Mouse (Mus musculus) ES-Bruce4 (cell line): ENCODE results near the gene Olfr1366.

Source experiments
- CTCF ChIP-seq: IDR thresholded peaks from one replicate; pipeline ENCODE4 v1.8.1; 2011; ENCODE audit warnings: low read depth, low read length
- POLR2A ChIP-seq: IDR thresholded peaks from one replicate; pipeline ENCODE4 v1.8.1; 2011; ENCODE audit warnings: low read length; ENCODE audit not compliant: insufficient read depth

DNA sequence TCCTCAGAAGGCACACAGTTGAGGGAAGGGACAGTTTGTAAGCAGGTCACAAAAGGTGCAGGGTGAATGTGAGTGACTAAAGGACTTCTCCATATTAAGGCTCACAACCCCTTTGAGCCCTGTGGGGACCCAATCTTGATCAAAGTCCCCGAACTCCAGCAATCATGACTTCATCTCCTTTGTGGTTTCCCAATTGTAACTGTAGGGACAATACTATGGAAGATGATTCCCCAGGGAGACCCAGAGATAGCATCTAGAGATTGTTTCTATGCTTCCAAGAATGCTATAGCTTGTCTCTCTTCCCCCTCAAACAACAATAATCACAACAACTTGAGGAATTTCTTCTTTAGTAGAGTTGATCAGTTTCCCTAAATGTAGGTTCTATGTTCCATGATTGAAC, at the start of gene Olfr1366:
- TF ChIP-seq POLR2A (no peak), CTCF (no peak)
